Mouse (Mus musculus) kidney, postnatal 36 days (tissue): ENCODE data around the gene Cacna1g.

Experiments used
- DNase-seq, 2 experiments: peaks; one replicate each; pipeline ENCODE4 v3.0.0; 2021 to 2022; ENCODE audit warnings: mixed read lengths in 2 of 2

Cacna1g gene

DNA sequence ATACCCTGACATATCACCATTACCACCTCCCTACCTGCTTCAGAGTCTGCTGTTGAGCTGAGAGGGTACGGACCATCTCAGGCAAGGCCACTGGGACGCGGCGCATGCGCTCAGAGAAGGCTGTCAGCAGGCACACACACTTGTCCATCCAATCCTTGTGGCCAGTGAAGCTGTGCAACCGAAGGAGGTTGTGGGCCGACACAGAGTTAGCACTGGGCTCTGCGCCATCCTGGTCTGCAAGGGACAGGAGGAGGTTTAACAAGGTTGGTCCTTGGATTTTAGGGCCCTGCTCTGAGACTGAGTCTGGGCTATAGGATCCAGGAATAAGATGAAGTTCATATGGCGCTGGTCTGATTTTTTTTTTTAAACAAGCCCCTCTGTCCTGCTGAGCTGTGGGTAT lies 6.4 kb upstream of the Cacna1g start:
- DNase-seq, result no peak

DNA sequence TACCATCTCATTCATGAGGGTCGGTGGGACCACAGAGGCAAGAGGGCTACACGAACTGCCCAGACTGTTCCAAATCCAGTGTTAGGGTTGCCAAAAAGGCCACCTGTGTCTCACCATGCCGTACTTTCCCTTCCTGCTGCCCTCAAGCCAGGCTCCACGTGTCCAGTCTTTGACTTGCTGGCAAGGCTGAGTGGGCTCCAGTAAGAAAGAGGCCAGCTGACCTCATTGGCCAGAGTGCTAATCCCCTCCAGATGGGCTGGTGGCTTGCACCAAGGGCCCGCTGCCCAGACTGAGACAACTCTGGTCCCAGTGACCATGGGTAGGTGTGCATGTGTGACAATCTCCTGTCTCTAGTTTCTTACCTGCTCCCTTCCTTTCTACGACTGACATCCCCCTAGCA lies 3.7 kb upstream of the Cacna1g start:
- no peak for DNase-seq

DNA sequence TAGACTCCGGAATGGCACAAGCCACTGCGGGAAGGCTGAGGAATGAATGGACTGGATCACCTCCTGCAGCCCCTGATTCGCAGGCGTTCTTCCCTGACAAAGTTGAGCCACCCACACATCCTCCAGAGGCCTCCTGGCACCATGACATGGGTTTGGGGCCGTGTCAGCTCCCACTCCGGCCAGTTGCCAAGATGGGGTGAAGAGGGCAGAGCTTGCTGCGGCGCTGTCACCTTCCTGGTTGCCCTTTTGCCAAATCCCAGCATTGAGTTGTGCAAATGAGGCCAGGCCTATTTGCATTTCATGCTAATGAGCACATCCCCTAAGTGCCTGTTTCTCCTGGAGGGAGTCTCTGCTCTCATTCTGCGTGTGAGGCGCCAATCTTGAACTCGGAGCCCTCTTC lies 1.7 kb upstream of the Cacna1g start:
- DNase-seq, result peak in 1 of 2 experiments; percentile 43

DNA sequence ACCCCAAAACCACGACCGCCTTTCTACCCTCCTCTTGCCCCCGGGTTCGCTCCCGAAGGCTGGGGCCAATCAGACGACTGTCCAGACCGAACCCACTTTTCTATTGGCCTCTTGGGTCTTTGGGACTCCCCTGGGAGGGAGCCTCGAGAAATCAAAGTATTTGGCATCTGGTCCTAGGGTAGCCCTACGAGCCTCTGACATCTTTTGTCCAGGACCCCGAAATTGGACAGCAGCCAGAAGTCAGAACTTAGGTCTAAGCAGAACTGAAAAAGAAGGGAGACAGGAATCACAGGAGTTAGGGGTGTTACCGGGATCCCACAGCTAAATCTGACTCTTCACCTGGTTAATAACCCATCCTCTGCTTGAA lies 529 bp upstream of the Cacna1g start:
- DNase-seq, result no peak

DNA sequence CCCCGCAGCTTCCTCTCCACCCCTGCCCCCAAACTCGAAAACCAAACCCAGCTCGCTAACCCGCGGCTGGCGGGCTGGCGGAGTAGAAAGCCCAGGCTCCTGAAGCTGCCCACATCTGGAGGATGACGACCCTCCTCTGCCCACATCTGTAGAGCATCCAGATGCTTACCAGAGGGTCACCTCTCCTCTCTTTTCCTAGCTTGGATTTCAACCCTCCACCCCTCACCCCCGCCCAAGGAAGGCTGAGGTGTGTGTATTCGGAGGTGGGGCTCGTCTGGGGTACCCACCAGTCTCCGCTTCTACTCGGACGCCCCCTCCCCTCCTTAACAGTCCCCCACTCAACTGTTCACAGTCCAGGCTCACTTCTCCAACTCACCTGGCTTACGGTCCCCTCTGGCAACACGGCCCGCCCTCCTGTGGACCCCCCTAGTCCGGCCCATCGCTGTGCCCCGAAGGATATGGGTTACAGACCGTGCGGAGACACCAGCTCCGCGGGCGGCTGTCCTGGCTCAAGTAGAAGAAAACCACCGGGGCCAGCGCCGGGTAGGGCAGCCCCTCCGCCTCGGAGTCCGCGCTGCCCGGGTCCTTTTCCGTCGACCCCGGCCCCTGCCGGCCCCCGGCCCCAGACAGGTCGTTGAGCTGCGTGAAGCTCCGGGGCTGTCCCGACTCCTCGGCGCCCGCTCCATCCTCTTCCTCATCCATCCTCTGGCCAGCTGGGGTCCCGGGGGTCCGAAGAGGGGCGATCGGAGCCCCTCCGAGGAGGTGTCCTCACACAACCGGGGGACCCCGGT lies 887 bp downstream of the Cacna1g start:
- DNase-seq, result no peak

DNA sequence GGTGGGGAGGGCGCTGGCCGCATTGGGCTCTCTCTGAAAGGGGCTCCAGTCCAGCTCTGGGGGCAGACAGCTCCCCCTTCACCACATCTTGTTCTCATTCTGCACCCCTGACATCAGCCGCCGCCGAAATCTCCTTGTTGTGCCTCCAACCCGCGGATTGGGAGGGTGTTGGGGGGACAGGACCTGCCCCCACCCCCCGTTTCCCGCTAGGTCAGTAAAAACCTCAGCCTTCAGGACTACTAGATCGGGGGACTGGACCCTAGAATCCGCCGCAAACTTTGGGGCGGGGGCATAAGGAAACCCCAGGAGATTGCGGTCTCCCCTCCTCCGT lies 1.4 kb downstream of the Cacna1g start:
- DNase-seq, result no peak

DNA sequence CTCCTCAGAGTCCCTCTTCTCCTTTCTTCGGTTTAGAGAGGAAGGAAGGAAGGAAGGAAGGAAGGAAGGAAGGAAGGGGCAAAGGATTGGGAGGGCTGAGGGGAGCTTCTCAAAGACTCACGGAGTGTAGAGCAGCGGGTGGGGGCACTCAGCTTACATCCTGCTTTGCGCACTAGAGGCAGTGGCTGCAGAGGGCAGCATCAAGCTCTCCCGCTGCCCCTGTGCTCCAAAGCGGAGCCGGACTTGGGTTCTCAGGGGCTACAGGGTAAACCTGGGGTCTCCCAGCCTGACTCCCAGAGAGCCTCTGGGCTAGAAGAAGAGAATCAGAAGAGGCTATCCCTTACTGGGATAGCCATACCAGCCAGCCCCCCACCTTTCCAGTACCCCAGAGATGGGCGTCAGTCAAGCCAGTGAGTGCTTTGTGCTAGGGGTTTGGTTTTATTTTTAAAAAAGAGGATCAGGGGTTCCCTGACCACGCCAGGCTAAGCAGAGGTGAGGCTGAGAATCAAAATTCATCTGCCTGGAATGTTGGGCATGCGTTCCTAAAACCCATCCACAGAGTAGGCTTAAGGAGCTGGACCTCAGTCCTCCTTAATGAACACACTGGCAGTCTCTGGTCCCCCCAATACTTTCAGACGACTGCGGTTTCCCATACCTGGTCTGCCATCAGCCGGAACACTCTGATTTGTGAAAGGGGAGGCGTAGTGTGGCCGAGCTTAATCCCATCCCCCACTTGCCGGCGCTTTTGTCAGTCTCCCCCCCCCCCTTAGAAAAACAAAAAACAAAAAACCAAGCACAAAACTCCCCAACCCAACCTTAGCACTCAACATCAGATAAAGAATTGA lies 2.0 kb downstream of the Cacna1g start:
- no peak for DNase-seq

DNA sequence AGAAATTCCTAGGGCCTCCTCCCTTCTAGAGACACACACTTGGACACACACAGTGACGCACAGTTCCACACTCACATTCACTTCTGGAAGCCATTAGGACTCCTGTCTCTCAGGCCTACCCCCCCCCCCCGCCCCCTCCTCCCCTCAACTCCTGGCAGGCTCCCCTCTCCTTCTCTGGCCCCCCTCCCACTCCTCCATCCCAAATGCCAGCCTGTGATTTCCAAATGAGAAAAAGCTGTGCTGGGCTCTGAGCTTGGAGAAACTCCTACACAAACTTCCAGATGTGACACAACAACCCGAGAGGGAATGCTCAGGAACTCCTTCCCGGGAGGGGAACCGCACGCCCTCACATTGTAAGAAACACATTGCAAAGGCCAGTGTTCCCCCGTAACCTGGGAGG lies 3.6 kb downstream of the Cacna1g start:
- no peak for DNase-seq

DNA sequence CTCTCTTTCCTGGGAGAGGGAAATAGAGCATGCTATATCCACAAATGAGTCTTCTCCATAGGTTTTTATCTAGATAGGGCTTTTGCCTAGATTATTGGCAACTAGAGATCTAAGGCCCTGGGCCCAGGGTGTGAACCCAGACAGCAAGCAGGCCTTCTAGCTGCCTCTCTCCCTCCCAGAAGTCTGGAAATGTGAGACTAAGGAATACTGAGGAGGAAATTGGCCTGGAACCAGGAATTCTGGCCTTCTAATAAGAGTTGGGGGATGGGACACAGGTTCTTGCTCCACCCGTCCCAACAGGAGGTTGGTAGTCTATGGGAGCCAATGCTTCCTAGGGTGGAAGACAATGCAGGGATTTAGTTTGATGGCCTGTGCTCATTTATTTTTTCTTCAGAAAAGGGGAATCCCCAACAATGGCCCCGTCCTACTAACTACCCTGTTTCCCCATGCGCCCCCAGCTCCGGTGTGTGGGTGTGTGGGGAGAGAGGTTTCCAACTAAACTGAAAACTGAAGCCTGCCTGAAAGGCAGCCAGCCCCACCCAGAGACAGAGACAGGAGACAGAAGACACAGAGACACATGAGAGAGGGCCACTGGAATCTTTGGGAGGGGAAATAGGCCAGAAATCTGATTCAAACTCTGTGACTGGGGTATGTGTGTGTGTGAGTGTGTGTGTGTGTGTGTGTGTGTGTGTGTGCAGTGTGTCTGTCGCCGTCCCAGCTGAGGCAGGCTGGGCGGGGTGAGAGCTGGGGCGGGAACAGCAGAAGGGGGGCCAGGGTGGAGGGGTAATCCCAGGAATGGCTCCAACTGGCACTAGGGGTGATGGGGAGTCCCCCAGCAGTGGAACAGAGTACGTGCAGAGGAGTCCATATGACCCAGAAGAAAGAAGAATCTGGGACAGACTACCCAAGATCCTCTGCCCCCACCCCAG lies 4.6 kb downstream of the Cacna1g start:
- DNase-seq, result no peak

DNA sequence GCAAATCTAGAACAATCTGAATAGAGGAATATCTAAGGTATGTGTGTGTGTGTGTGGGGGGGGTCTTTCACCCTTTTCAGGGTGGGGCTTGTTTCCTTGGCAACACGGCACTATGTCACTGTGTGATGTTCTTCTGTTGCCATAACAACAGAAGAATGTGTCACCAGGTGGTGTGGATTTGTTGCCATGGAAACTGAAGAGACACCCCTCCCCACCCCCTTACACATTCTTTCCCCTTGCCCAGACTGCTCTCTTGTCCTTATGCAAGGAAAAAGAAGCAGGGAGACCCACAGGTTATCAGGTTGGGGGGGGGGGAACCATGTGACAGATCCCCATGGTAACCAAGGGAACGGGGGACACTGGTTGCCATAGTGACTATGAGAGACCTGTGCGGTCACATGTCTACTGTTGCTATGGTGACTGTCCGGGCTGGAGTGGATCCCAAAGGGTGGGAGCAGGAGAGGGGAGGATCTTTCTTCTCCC lies 5.4 kb downstream of the Cacna1g start:
- no peak for DNase-seq

DNA sequence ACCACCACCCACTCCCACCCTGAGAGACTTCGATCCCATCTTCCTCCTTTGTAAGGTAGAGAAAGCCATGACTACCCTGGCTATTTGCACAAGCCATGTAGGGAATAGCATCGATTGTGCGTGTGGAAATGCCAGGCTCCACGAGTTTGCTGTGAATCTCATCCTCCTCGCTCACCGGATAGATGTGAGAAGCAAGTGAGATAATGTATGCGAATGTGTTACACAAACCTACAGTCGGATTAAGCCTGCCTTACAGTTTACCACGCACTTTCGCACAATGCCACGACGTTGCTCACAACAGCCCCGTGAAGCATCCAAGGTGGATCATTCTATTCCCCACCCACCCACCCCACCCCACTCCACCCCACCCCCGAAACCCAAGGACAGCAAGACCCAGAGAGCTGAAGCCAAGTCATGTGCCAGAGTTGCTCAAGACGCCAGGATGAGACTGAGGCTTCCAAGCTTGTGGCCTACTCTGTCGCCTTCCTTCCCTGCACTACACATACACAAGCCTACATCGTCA lies 7.6 kb downstream of the Cacna1g start:
- no peak for DNase-seq

DNA sequence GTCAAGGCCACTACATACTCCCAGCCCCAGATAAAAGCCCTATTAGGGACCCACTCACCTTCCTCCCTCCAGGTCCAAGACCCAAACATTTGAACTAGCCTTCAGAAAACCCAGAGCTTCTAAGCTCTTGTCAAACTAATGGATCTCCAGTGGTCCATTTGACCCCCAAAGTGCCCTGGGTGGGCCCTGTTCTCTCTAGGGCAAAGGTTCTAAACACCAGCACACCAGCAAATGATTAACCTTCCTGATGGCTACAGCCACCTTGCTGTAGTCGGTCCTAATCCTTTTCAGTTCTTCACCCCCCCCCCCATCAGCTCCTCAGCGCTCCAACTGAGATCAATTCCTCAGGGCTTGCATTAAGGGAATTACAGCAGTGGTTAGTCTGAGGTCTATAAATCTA lies 9.8 kb downstream of the Cacna1g start:
- DNase-seq, result peak; percentile 55 to 67

DNA sequence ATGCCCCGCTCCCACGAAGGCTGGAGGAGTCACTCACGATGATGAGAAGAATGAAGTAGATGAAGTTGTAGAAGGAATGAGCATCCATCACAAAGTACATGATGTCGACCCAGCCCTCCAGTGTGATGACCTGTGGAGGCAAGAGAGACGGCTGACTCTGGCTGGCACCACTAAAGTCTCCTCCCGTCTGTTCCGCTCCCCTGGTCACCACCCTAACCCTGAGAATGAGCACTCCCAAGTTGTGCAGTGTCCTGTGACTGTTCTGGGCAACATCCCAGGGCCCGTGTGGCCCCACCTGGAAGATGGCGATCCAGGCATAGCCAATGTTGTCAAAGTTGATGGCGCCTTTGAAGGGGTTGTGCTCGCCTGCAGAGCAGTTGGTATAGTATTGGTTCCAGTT lies 12.1 kb downstream of the Cacna1g start:
- peak; percentile 81 to 82 for DNase-seq

DNA sequence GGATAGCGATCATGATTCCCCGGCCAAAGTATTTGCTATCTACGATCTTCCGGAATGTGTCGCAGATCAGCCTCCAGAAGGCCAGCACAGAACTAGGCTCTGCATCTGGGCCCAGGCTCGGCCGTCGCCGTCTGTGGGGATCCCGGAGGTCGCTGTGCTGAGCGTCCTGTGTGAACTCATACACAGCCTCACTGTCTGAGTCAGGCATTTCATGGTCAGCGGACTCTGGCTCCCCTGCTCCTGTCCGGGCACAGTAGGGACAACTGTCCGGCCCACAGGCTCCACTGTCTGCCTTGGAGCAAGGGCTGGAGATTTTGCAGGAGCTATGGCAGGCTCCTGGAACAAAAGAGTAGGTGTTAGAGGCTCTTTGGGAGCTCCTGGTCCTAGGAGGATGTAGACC lies 17.0 kb downstream of the Cacna1g start:
- DNase-seq, result no peak

DNA sequence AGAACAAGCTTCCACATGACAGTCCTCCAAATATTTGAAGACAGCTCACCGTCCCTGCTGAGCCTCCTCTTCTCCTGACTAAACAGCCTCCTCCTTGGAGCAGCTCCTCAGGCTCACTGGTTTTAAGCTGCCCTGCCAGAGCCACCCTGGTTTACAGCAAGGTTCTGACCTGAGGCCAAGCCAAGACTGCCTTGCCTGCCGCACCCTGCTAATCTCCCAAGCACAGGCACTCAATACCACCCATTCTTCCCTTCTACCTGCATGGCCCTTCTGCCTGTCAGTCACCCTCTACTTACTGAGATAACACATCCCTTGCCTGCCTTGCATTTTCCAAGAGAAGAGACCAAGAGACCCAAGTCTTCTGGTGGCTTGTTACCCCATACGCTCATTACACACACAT lies 17.7 kb downstream of the Cacna1g start:
- DNase-seq, result no peak

DNA sequence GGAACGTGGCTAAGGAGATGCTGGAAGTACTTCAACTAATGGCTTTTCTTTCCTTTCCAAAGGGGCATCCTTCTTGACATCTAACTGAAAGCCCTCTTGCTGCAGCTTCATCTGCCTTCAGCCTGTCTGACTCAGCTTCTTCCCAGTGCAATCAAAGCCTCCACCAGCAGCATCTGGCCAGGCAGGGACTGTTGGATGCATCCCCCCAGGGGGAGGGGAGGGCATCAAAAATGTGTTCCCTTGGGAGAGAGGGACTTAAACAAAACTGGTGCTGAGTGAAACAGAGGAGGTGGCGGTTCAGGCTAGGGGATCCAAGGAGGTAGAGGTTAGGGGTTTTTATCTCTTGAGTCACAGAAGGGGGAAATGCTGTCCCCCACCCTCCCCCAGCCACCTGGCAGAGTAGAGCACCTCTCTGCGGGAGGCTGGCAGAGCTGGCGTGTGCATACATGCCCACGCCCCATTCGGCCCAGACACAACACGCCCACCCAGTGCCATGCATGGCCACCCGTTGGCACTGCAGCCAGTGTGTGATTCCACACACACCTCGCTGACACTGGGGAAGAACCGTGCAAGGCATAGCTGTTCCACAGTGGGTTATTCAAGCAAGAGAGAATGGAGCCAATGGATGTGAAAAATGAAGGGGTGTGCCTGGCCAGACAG lies 18.7 kb downstream of the Cacna1g start:
- DNase-seq, result no peak

DNA sequence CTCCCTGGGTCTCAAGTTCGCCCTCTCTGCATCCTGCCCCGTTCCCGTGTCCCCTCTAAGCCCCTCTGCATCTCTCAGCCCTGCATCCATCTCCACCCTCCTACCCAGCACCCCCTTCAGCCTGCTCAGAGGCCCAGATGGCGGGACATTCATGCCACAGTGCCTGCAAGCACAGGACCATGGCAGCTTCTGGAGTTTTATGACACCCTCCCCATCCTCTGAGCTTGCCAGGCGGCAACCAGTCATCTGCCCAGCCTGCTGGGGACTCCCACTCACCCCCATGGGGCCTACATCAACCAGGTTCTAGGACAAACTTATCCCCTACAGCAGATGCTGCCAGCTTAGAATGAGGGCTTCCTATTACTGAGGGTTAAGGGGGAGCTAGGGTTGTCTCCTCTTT lies 19.2 kb downstream of the Cacna1g start:
- DNase-seq, result no peak

DNA sequence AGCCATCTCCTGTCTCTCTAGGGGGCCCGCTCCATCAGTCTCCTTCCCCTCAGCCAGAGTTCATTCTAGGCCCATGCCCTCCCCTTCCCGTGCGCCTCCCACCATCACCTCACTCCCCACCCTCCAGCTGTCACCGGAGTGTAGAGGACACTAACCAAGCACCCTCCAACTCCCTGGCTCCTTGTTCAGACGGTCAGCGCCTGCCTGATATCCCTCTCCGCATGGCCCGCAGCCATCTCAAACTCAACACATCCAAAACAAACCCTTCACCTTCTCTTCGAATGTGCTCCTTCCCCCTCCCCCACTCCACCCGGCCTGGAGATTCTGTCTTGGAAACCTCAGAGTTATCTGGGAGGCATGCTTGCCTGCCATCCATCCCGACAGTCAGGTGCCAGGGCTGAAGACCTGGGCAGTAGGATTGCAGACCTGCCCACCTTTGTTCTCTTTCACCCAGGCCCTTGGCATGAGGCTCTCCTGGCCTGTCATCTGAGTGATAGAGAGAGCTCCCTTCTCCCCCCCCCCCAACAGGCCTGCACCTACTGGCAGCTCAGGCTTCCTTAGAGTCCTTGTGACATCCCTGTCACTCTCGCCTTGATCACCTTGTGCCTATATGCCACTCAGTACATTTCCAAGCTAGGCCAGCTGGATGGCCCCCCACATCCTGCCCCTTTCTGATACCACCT lies 22.8 kb downstream of the Cacna1g start:
- no peak for DNase-seq

DNA sequence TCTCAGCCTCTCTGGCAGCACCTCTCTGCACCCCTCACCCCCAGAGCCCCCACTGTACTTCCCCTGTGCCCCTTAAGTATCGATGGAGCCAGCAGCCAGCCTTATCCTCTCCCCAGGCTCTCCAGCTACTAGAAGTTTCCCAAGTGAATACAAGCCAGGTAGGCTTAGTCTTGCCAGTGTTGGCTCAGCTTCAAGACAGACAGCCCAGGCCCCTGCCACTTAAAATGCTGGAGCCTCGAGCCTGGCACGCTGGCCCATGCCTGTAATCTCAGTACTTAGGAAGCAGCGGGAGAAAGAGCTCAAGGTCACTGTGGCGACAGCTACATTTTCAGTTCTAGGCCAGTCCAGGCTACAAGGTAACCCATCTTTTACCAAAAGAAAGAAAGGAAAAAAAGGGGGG lies 24.1 kb downstream of the Cacna1g start:
- no peak for DNase-seq

DNA sequence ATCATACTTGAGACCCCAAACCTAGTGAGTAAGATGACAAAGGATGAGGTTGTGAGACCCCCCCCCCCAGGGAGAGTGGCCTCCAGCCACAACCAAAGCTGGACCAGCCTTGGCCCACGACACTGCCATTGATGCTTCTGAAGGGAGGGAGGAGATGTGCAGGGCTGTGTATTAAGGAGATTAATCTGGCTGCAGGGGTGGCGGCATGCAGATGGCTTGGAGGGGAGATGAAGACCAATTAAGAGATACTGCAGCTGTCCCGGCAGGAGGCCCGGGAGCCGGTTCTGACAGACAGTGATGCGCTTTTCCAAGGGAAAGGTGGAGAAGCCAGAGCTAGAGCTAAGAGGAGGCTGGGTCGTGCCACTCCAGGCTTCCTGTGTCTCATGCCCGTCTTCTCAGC lies 24.8 kb downstream of the Cacna1g start:
- DNase-seq, result no peak

DNA sequence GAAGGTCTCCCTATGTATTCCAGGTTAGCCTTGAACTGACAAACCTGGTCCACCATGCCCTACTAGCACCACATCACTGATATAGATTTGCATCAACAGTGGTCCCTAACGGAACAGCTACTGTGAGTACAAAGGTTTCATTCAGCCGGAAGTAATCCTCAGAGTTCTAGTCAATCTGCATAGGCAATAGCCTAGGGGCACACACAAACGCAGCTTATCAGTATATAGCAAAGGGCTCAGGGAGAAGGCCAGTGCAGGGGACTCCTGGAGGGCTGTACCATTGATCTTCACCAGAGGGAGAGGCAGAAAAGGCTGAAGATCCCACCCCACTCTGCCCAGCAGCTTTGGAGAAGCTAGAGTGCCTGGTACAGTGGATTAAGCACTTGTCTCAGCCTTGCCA lies 27.0 kb downstream of the Cacna1g start:
- no peak for DNase-seq

DNA sequence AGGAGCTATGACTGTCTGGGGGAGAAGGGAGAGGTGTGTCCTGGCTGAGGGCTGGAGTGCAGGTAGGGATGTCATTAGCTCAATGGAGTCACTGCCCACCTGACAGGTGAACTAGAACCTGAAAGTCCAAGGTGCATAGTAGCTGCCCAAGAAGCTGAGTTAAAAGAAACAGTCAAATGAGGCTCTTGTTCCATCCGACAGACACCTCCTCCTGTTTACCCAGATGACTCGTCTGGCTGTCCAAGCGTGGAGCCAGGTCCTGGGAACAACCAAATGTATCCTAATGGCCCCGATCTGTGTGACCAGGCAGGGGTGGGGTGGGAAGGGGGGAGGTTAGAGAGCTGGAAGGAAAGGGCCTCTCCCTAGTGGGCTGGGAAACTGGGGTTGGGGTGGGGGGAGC lies 28.7 kb downstream of the Cacna1g start:
- peak; percentile 55 to 75 for DNase-seq
